Mouse (Mus musculus): ENCODE data around the gene Tbc1d5.

The Tbc1d5 gene

GRCm38 (mm10) chr17:51179195-51179953 is at the start of gene Tbc1d5:
Gene Tbc1d5 (minus strand): TSS chr17:51179352.
- peak; percentile 88 for DNase-seq (ENCODE audit: low spot score)

GRCm38 (mm10) chr17:51226056-51226455 is 46.9 kb upstream of the Tbc1d5 start:
- DNase-seq (ENCODE audit: low spot score): no peak

- DNase-seq (ENCODE audit: low spot score): no peak
These were observed 44.0 kb upstream of the Tbc1d5 start for GRCm38 (mm10) chr17:51223152-51223551.

- no peak for DNase-seq (ENCODE audit: low spot score)
These were observed 41.9 kb upstream of the Tbc1d5 start for GRCm38 (mm10) chr17:51221075-51221474.

GRCm38 (mm10) chr17:51219897-51220296 is 40.7 kb upstream of the Tbc1d5 start:
- no peak for DNase-seq (ENCODE audit: low spot score)

- DNase-seq (ENCODE audit: low spot score): no peak
These were observed 37.3 kb upstream of the Tbc1d5 start for GRCm38 (mm10) chr17:51216426-51216825.

- DNase-seq (ENCODE audit: low spot score): no peak
These were observed 30.4 kb upstream of the Tbc1d5 start for GRCm38 (mm10) chr17:51209565-51209964.

- no peak for DNase-seq (ENCODE audit: low spot score)
These were observed 25.5 kb upstream of the Tbc1d5 start for GRCm38 (mm10) chr17:51204643-51205042.

GRCm38 (mm10) chr17:51195561-51195960 is 16.4 kb upstream of the Tbc1d5 start:
- no peak for DNase-seq (ENCODE audit: low spot score)

- no peak for DNase-seq (ENCODE audit: low spot score)
These were observed 15.6 kb upstream of the Tbc1d5 start for GRCm38 (mm10) chr17:51194787-51195186.

GRCm38 (mm10) chr17:51191381-51191780 is 12.2 kb upstream of the Tbc1d5 start:
- no peak for DNase-seq (ENCODE audit: low spot score)

GRCm38 (mm10) chr17:51182715-51183114 is 3.6 kb upstream of the Tbc1d5 start:
- DNase-seq (ENCODE audit: low spot score): no peak

- DNase-seq (ENCODE audit: low spot score): peak; percentile 45
These were observed 509 bp downstream of the Tbc1d5 start for GRCm38 (mm10) chr17:51178491-51179194.

- DNase-seq (ENCODE audit: low spot score): no peak
These were observed 1.2 kb downstream of the Tbc1d5 start for GRCm38 (mm10) chr17:51177923-51178322.

GRCm38 (mm10) chr17:51172332-51172731 is 6.8 kb downstream of the Tbc1d5 start:
- DNase-seq (ENCODE audit: low spot score): no peak

- DNase-seq (ENCODE audit: low spot score): no peak
These were observed 7.6 kb downstream of the Tbc1d5 start for GRCm38 (mm10) chr17:51171504-51171903.

GRCm38 (mm10) chr17:51169911-51170310 is 9.2 kb downstream of the Tbc1d5 start:
- no peak for DNase-seq (ENCODE audit: low spot score)

GRCm38 (mm10) chr17:51162366-51162765 is 16.8 kb downstream of the Tbc1d5 start:
- no peak for DNase-seq (ENCODE audit: low spot score)

GRCm38 (mm10) chr17:51159261-51159660 is 19.9 kb downstream of the Tbc1d5 start:
- DNase-seq (ENCODE audit: low spot score): no peak

- DNase-seq (ENCODE audit: low spot score): no peak
These were observed 28.2 kb downstream of the Tbc1d5 start for GRCm38 (mm10) chr17:51150999-51151398.

GRCm38 (mm10) chr17:51144983-51145382 is 34.2 kb downstream of the Tbc1d5 start:
- DNase-seq (ENCODE audit: low spot score): no peak

GRCm38 (mm10) chr17:51142095-51142494 is 37.1 kb downstream of the Tbc1d5 start:
- DNase-seq (ENCODE audit: low spot score): no peak

- no peak for DNase-seq (ENCODE audit: low spot score)
These were observed 68.0 kb downstream of the Tbc1d5 start for GRCm38 (mm10) chr17:51111194-51111593.
